Mouse (Mus musculus): ENCODE data around the gene Heyl.

DNA sequence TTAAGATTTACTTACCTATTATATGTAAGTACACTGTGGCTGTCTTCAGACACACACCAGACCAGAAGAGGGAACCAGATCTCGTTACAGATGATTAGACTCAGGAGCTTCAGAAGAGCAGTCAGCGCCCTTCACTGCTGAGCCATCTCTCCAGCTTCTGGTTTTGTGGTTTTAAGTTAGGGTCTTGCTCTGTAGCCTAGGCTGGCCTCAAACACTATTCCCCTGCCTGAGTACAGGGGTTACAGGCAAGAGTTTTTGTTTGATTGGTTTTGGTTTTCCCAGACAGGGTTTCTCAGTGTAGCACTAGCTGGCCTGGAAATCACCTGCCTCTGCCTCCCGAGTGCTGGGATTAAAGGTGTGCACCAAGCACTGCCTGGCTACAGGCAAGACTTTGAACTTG is 59.0 kb downstream of the Heyl start:
- TF ChIP-seq SIN3A (IDR thresholded peaks at IDR 0.05; ENCODE audit: low read length) (no peak), TBP (IDR thresholded peaks at IDR 0.05; ENCODE audit: low read depth, low read length) (no peak), MYC (IDR thresholded peaks at IDR 0.05; ENCODE audit: low read depth, low read length) (no peak), CHD2 (IDR thresholded peaks at IDR 0.05; ENCODE audit: low read length) (no peak), ZNF384 (IDR thresholded peaks at IDR 0.05; ENCODE audit: low read depth, low read length) (no peak), USF1 (IDR thresholded peaks at IDR 0.05; ENCODE audit: low read depth, low read length) (no peak)

Measured in MEL (cell line).